Mouse (Mus musculus): ENCODE data around the gene Egfl7.

DNA sequence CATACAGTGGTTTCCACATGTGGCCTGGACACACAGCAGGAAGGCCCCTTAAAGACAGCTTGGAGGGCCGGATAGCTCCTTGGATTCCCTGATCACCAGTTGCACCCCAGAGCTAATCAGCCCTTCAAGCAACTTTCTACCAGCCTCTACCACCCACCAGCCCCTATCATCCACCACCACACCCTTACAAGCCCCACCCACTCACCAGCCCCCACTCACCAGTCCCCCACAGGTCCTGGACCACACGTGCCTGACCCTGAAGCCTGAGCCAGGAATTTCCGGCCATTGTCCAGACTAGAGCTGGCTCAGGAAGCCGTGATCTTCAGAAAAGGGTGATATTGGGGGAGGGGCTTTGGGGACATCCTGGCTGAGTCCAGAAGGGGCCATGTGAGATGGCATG lies 3.9 kb upstream of the Egfl7 start:
- TF ChIP-seq EP300 (IDR thresholded peaks at IDR 0.05; ENCODE audit: insufficient read depth, low read depth, low read length) = no peak
- no peak for TF ChIP-seq CTCF (IDR thresholded peaks at IDR 0.05; ENCODE audit: low read depth, low read length)
- no peak for TF ChIP-seq POLR2A (IDR thresholded peaks at IDR 0.05; ENCODE audit: insufficient read depth, low read length)

All from ES-Bruce4 (cell line).